Mouse (Mus musculus) liver, adult 2 months (tissue): ENCODE data around the gene Rasal1. TPM values are rescaled to one million over a fixed set of nuclear protein-coding genes. Genes with fewer than 3 reads are reported as not detected.

Experiments used
- DNase-seq: peaks from one replicate; pipeline ENCODE4 v3.0.0-alpha.2; 2011; ENCODE audit warnings: low read depth, low spot score; ENCODE audit errors: extremely low read depth
- H3K27ac ChIP-seq: fragments of 200-500 bp; replicated peaks from 2 replicates; pipeline ENCODE4 v1.5.1; 2012; ENCODE audit warnings: low read depth, mild to moderate bottlenecking, control low read depth, inconsistent platforms, low read length; ENCODE audit not compliant: insufficient read depth
- H3K27me3 ChIP-seq: fragments of 200-500 bp; 2 replicates; pipeline ENCODE4 v1.6.1; 2012; ENCODE audit warnings: mild to moderate bottlenecking, moderate library complexity, low read length, inconsistent platforms; ENCODE audit not compliant: control insufficient read depth, insufficient read depth
- H3K36me3 ChIP-seq: fragments of 200-500 bp; 2 replicates; pipeline ENCODE4 v1.6.1; 2012; ENCODE audit warnings: low read length, inconsistent platforms; ENCODE audit not compliant: control insufficient read depth, insufficient read depth
- H3K4me1 ChIP-seq: fragments of 200-500 bp; 2 replicates; pipeline ENCODE4 v1.6.1; 2011; ENCODE audit warnings: low read length; ENCODE audit not compliant: control insufficient read depth, insufficient read depth
- H3K4me3 ChIP-seq: fragments of 200-500 bp; 2 replicates; pipeline ENCODE4 v1.5.1; 2011; ENCODE audit warnings: low read depth, mild to moderate bottlenecking, control low read depth, low read length, moderate library complexity; ENCODE audit not compliant: insufficient read depth
- H3K79me2 ChIP-seq: fragments of 200-500 bp; 2 replicates; pipeline ENCODE4 v1.6.1; 2012; ENCODE audit warnings: inconsistent platforms, mild to moderate bottlenecking, low read length, moderate library complexity; ENCODE audit not compliant: control insufficient read depth, insufficient read depth
- H3K9ac ChIP-seq: fragments of 200-500 bp; 2 replicates; pipeline ENCODE4 v1.6.1; 2012; ENCODE audit warnings: low read depth, mild to moderate bottlenecking, control low read depth, inconsistent platforms, low read length
- CTCF ChIP-seq: fragments of 200-500 bp; IDR thresholded peaks from 2 replicates; pipeline ENCODE4 v1.5.1; 2011; ENCODE audit warnings: low read depth, low read length, control low read depth
- POLR2A ChIP-seq: fragments of 200-500 bp; IDR thresholded peaks from 2 replicates; pipeline ENCODE4 v1.6.1; 2011; ENCODE audit warnings: low read length, control low read depth; ENCODE audit not compliant: insufficient read depth; ENCODE audit errors: extremely low read depth
- WGBS: fragments of 180-500 bp; shearing (Covaris S2); methylation state at CpG from one replicate; pipeline ENCODE4 v1.1.7; 2018; 5-methylcytosine and 5-hydroxymethylcytosine counted together
- polyA plus RNA-seq: library from polyadenylated mRNA; depleted of rRNA; stranded (reverse); fragments of >200 nt; gene quantifications from 2 replicates; pipeline ENCODE4 v1.2.3, GENCODE M21; 2012
- total RNA-seq: library from RNA; depleted of rRNA; stranded (reverse); fragments of >200 nt; gene quantifications from 2 replicates; pipeline ENCODE4 v1.2.3, GENCODE M21; 2014

The Rasal1 gene
- total and polyA plus RNA-seq, 2 experiments, result 0.09 to 0.95 TPM

- Histone ChIP-seq H3K4me1 (peaks cover 9% of the 10 kb centered on the region), H3K27me3 (no peaks in the 10 kb centered on the region), H3K27ac (no peak overlapping the region), H3K36me3 (no peaks in the 10 kb centered on the region), H3K79me2 (peaks cover 12% of the 10 kb centered on the region; the same call in 1 of the 2 replicates), H3K9ac (no peak overlapping the region), H3K4me3 (no peak overlapping the region)
- no peak for TF ChIP-seq CTCF
- TF ChIP-seq POLR2A, result no peak
- no peak for DNase-seq
- 84% methylated on average over 5 of the region's 5 CpGs for WGBS
Observed at GRCm38 (mm10) chr5:120610906-120611305, 37.7 kb upstream of the Rasal1 start.

GRCm38 (mm10) chr5:120611416-120611815 is 37.2 kb upstream of the Rasal1 start:
- peaks cover 9% of the 10 kb centered on the region for H3K4me1 ChIP-seq
- peak overlapping the region; percentile 5; the same call in 1 of the 2 replicates for H3K4me3 ChIP-seq
- no peaks in the 10 kb centered on the region for H3K27me3 ChIP-seq
- H3K79me2 ChIP-seq, result peaks cover 16% of the 10 kb centered on the region; the same call in 1 of the 2 replicates
- H3K27ac ChIP-seq, result no peak overlapping the region
- no peaks in the 10 kb centered on the region for H3K36me3 ChIP-seq
- TF ChIP-seq POLR2A (no peak), CTCF (no peak)
- peak overlapping the region; percentile 15; the same call in 1 of the 2 replicates for H3K9ac ChIP-seq
- DNase-seq, result no peak
- 36% methylated on average over 8 of the region's 8 CpGs for WGBS

- peak within 1 kb of the TSS; percentile 81 for H3K9ac ChIP-seq
- peaks cover 16% of the 10 kb centered on the region; the same call in 1 of the 2 replicates for H3K79me2 ChIP-seq
- under 1% methylated on average over 22 of the region's 22 CpGs for WGBS
- no peak for TF ChIP-seq POLR2A
- no peak for TF ChIP-seq CTCF
- H3K4me1 ChIP-seq, result peaks cover 9% of the 10 kb centered on the region
- peak within 1 kb of the TSS; percentile 82 for H3K4me3 ChIP-seq
- H3K27ac ChIP-seq, result peak within 1 kb of the TSS; percentile 83
- DNase-seq, result no peak
- H3K36me3 ChIP-seq, result no peaks in the 10 kb centered on the region
- no peaks in the 10 kb centered on the region for H3K27me3 ChIP-seq
Observed at GRCm38 (mm10) chr5:120612442-120612821, 36.2 kb upstream of the Rasal1 start, which contains the start of the genes Rita1 and Ddx54. Gene Rita1, minus strand, starts transcription at chr5:120612589. Gene Ddx54, plus strand, starts transcription at chr5:120612739.

- H3K9ac ChIP-seq, result peak overlapping the region; percentile 81
- peaks cover 16% of the 10 kb centered on the region; the same call in 1 of the 2 replicates for H3K79me2 ChIP-seq
- H3K27me3 ChIP-seq, result no peaks in the 10 kb centered on the region
- peaks cover 9% of the 10 kb centered on the region for H3K4me1 ChIP-seq
- peak overlapping the region; percentile 82 for H3K4me3 ChIP-seq
- under 1% methylated on average over 69 of the region's 69 CpGs for WGBS
- peak; percentile 95 for DNase-seq
- H3K27ac ChIP-seq, result peak overlapping the region; percentile 83
- no peaks in the 10 kb centered on the region for H3K36me3 ChIP-seq
- no peak for TF ChIP-seq CTCF
- peak; percentile 87 for TF ChIP-seq POLR2A
Observed at GRCm38 (mm10) chr5:120612822-120613604, 35.6 kb upstream of the Rasal1 start.

GRCm38 (mm10) chr5:120615903-120616302 is 32.7 kb upstream of the Rasal1 start:
- Histone ChIP-seq H3K27me3 (no peaks in the 10 kb centered on the region), H3K36me3 (no peaks in the 10 kb centered on the region), H3K4me3 (no peak overlapping the region), H3K79me2 (peaks cover 16% of the 10 kb centered on the region; the same call in 1 of the 2 replicates), H3K27ac (no peak overlapping the region), H3K4me1 (peaks cover 9% of the 10 kb centered on the region), H3K9ac (no peak overlapping the region)
- no peak for DNase-seq
- WGBS, result 97% methylated on average over 4 of the region's 4 CpGs
- TF ChIP-seq POLR2A (no peak), CTCF (peak; percentile 35; the same call in 1 of the 2 replicates)

GRCm38 (mm10) chr5:120618778-120619177 is 29.8 kb upstream of the Rasal1 start:
- Histone ChIP-seq H3K27ac (no peak overlapping the region), H3K27me3 (no peaks in the 10 kb centered on the region), H3K4me3 (no peak overlapping the region), H3K4me1 (peaks cover 2% of the 10 kb centered on the region), H3K9ac (no peak overlapping the region), H3K79me2 (peaks cover 12% of the 10 kb centered on the region; the same call in 1 of the 2 replicates), H3K36me3 (peaks cover 4% of the 10 kb centered on the region; the same call in 1 of the 2 replicates)
- no peak for DNase-seq
- whole genome bisulfite sequencing, result 88% methylated on average over 12 of the region's 12 CpGs
- TF ChIP-seq CTCF (no peak), POLR2A (no peak)
